In genomic region chr11:88728508-88728890, GRCm38 (mm10) we compare ENCODE assay signal across 9 mouse cellular contexts. TPM values are rescaled to one million over a fixed set of nuclear protein-coding genes. Genes with fewer than 3 reads are reported as not detected.
DNase-seq lines count a peak whose midpoint lies in the region; TF ChIP-seq lines count a peak whose summit lies in the region.
"Had no signal": no experiment of that assay in that cellular context is flagged by ENCODE, and none has a peak within 500 bp of the region (broad histone marks: within the 10 kb centered on the region; RNA-seq: fewer than 3 reads in every experiment).

No protein-coding gene starts in this region.

- DNase-seq in 3T3-L1 (ENCODE audit: low read depth, low spot score): peak; percentile 83
- DNase-seq in MN1 (ENCODE audit: low spot score): peak; percentile 60
- peak; percentile 89 to 90 for DNase-seq in cerebellum, postnatal 10 days
- peak; percentile 75 for DNase-seq in gastrocnemius, adult 2 months
- peak; percentile 85 for DNase-seq in kidney, postnatal 10 days
- peak; percentile 72 to 79 for DNase-seq in lung, adult 18-20 months
- peak; percentile 87 for DNase-seq in retina, embryonic 14.5 days (ENCODE audit: low spot score)
- peak; percentile 60 to 62 for DNase-seq in urinary bladder, adult 18-20 months (ENCODE audit: low spot score in 2 of 2)

- 0 out of 2 replicates have a peak, but pooled peaks have one; percentile 100 for TF ChIP-seq CTCF in gastrocnemius, adult 2 months (IDR thresholded peaks at IDR 0.05)

- intact Hi-C loops in gastrocnemius, adult 2 months (cut with DNase I): loop anchor here (2.0 to 10.0 kb wide), 5 partner anchors 94 to 476 kb away; no protein-coding TSS in a partner anchor

- H3K4me3 ChIP-seq in gastrocnemius, adult 2 months: peak overlapping the region; percentile 10; the same call in 1 of the 2 replicates
- H3K4me3 ChIP-seq: hindbrain, embryonic 15.5 days had no signal

- H3K27ac ChIP-seq in gastrocnemius, adult 2 months: peak overlapping the region; percentile 86
- H3K27ac ChIP-seq: hindbrain, embryonic 15.5 days had no signal

RNA-seq across cellular contexts. Expression of gene Msi2, which starts 10.2 kb away (rescaled TPM):
- 100 to 1,000 TPM; 169 to 193 TPM for total RNA-seq in gastrocnemius, adult 2 months (2021)

Comparison
In these comparisons a context has a peak if more than half of its experiments do, and no peak if none do; other contexts are left out.
1. Peak in every context shown above with its lines: DNase-seq, H3K4me3 ChIP-seq and H3K27ac ChIP-seq.